Mouse (Mus musculus) small intestine, adult 2 months (tissue): ENCODE data around the gene Ubxn1.

ENCODE experiments used
- CTCF ChIP-seq: fragments of 200-500 bp; IDR thresholded peaks from 2 replicates; pipeline ENCODE4 v1.5.1; 2012; ENCODE audit warnings: low read depth, mild to moderate bottlenecking, control low read depth, inconsistent platforms, low read length, moderate library complexity, mixed read lengths; ENCODE audit not compliant: insufficient replicate concordance, insufficient read length; ENCODE audit errors: extremely low read depth
- POLR2A ChIP-seq: fragments of 200-500 bp; IDR thresholded peaks from 2 replicates; pipeline ENCODE4 v1.6.1; 2012; ENCODE audit warnings: low read depth, mild to moderate bottlenecking, control low read depth, inconsistent platforms, low read length, moderate library complexity

DNA sequence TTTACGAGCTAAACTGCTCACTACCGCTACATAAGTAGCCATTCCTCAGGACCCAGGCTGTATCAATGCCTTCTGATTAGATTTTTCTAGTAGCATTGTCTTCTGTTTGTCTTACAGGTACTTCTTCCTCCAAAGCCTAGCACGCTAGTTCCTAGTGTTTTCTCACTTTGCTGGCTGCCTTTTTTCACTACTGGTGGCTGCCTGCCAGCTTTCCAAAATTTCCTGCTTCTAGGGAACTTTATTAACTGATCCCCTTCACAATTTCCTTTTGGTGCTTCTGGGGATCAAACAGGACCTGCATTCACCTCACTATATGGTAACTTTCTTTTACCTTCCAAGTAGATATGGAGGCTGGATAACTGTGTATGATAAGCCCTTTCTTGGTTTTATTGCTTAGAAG lies 27.8 kb downstream of the Ubxn1 start:
- TF ChIP-seq CTCF, result no peak
- TF ChIP-seq POLR2A, result no peak
